Mouse (Mus musculus) kidney, embryonic 14.5 days (tissue): ENCODE measurements around the gene Src. TPM values are rescaled to one million over a fixed set of nuclear protein-coding genes. Genes with fewer than 3 reads are reported as not detected.
A peak's percentile ranks its signal among the peaks of the same experiment; 100 is the strongest.

Experiments
- ATAC-seq: fragments of 200-750 bp; cut with Nextera tagmentation; 2 replicates; pipeline ENCODE4 v1.8.0; 2017; ENCODE audit warnings: moderate number of reproducible peaks, mild to moderate bottlenecking, moderate TSS enrichment, moderate library complexity; ENCODE audit not compliant: low FRiP score, low TSS enrichment
- H3K27ac ChIP-seq: fragments of 300-500 bp; sonication (generic); 2 replicates; pipeline ENCODE4 v1.5.1; 2014; ENCODE audit warnings: low read depth, mild to moderate bottlenecking, low read length, moderate library complexity, mixed read lengths
- H3K27me3 ChIP-seq: fragments of 300-500 bp; sonication (generic); 2 replicates; pipeline ENCODE4 v1.6.1; 2014; ENCODE audit warnings: mild to moderate bottlenecking, low read length; ENCODE audit not compliant: control insufficient read depth, insufficient read depth
- H3K36me3 ChIP-seq: fragments of 300-500 bp; sonication (generic); 2 replicates; pipeline ENCODE4 v1.6.1; 2014; ENCODE audit warnings: low read length, mixed read lengths; ENCODE audit not compliant: control insufficient read depth, insufficient read depth
- H3K4me1 ChIP-seq: fragments of 300-500 bp; sonication (generic); 2 replicates; pipeline ENCODE4 v1.6.1; 2014; ENCODE audit warnings: low read length, mixed read lengths; ENCODE audit not compliant: control insufficient read depth, insufficient read depth
- H3K4me2 ChIP-seq: fragments of 300-500 bp; sonication (generic); replicated peaks from 2 replicates; pipeline ENCODE4 v1.6.1; 2014; ENCODE audit warnings: low read depth, mild to moderate bottlenecking, low read length
- H3K4me3 ChIP-seq: fragments of 300-500 bp; sonication (generic); 2 replicates; pipeline ENCODE4 v1.5.1; 2014; ENCODE audit warnings: mild to moderate bottlenecking, low read length
- H3K9ac ChIP-seq: fragments of 300-500 bp; sonication (generic); 2 replicates; pipeline ENCODE4 v1.6.1; 2014; ENCODE audit warnings: low read depth, mild to moderate bottlenecking, low read length, moderate library complexity
- H3K9me3 ChIP-seq: fragments of 300-500 bp; sonication (generic); 2 replicates; pipeline ENCODE4 v1.6.1; 2016; ENCODE audit warnings: low read length; ENCODE audit not compliant: control insufficient read depth
- WGBS: fragments of 180-500 bp; shearing (Covaris S2); extraction: QIAGEN DNeasy Blood & Tissue Kit; methylation state at CpG from one replicate; pipeline ENCODE4 v1.1.7; 2014; 5-methylcytosine and 5-hydroxymethylcytosine counted together
- polyA plus RNA-seq: library from polyadenylated mRNA; unstranded; fragments of >200 nt; fragmentation: Nextera tagmentation; extraction: Ambion mirVana; gene quantifications from 2 replicates; pipeline ENCODE4 v1.2.1, GENCODE M21; 2014

Src gene
- polyA plus RNA-seq, 1 experiment from 2014 or later, result 13.5 TPM

DNA sequence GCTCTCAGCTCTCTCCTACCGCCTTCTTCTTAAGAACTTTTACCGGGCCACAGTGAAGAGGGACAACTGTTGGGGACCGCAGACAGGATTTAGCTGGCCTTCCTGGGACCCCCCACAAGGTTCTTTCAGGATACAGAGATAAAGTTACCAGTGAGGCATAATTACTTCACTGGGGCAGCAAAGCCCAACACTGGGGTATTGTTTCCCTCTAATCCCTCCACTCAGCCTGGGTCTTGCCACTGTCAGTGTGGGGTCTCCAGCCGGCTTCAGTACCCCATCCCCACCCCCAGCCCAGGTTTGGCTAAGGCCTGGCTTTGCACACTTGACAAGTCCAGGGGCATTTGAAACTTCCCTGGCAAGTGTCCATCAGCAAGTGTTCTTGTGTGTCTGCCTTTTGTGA is 96.1 kb downstream of the Src start:
- no peak overlapping the region for H3K9ac ChIP-seq
- ATAC-seq, result no peak
- no peak overlapping the region for H3K4me3 ChIP-seq
- peak overlapping the region; percentile 42; the same call in 1 of the 2 replicates for H3K27ac ChIP-seq
- H3K36me3 ChIP-seq, result no peaks in the 10 kb centered on the region
- H3K4me2 ChIP-seq, result no peak overlapping the region
- no peaks in the 10 kb centered on the region for H3K27me3 ChIP-seq
- H3K9me3 ChIP-seq, result no peaks in the 10 kb centered on the region
- 6% methylated on average over 4 of the region's 4 CpGs for WGBS
- peaks cover 23% of the 10 kb centered on the region for H3K4me1 ChIP-seq

DNA sequence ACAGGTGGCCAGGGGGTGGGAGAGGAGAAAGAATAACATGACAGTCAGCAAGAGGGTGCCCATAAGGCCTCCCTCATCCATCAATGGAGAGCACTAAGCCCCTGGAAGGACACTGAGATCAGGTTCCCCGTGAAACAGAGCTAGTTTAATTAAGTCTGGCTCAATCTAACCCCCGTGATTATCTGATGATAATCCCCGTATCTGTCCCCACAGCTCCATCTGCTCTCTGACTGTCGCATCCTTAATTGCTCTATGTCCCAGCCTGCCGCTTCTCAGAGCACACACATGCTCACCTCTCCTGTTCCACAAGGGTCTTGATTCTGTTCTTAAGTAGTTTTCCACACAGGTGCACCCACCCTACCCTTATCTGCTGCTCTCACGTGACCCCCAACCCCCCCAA is 99.3 kb downstream of the Src start:
- Histone ChIP-seq H3K4me2 (no peak overlapping the region), H3K4me3 (no peak overlapping the region), H3K36me3 (no peaks in the 10 kb centered on the region), H3K4me1 (peaks cover 28% of the 10 kb centered on the region), H3K27ac (no peak overlapping the region), H3K9me3 (no peaks in the 10 kb centered on the region), H3K9ac (no peak overlapping the region), H3K27me3 (no peaks in the 10 kb centered on the region)
- no peak for ATAC-seq
- 48% methylated on average over 6 of the region's 6 CpGs for WGBS

DNA sequence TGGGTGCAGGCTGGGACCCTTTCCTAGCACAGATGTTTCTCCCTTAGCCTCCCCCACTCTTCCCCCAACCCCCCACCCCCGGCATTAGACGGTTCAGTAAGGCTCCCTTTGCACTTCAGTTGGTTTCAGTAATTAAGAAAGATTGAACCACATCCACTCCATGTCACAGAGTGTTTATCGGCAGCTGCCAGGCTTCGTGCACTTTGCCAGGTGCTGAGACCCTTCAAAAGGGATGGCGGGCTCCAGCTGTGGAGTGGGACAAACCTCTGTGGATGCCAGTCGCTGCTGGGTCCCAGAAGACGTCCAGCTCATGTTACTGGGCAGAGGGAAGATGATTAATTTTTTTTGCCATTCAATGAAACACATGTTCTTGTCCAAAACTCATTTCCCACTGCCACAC is 100.2 kb downstream of the Src start:
- Histone ChIP-seq H3K9me3 (no peaks in the 10 kb centered on the region), H3K27ac (no peak overlapping the region)
- WGBS, result 38% methylated on average over 7 of the region's 7 CpGs

DNA sequence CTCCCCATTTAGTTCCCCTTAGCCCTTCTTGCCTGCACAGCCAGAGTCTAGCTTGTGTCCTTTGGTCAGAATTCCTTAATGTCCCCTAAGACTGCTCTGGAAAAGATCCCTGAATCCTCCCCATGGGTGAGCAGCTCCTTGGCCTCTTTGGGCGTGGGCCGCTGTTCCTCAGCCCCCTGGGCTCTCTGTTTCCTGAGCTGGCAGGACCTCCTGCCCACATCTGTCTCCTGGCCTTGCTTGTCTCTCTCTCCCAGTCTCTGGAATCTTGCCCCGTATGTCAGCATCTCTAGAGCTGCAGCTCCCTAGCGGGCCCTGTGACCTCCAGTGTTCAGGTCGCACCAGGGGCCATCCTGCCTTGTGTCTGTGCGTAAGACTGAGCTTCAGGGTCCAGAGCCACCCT is 101.2 kb downstream of the Src start:
- no peaks in the 10 kb centered on the region for H3K9me3 ChIP-seq
- H3K36me3 ChIP-seq, result no peaks in the 10 kb centered on the region
- H3K4me3 ChIP-seq, result no peak overlapping the region
- WGBS, result 62% methylated on average over 6 of the region's 6 CpGs
- peaks cover 14% of the 10 kb centered on the region for H3K4me1 ChIP-seq
- ATAC-seq, result no peak
- no peaks in the 10 kb centered on the region for H3K27me3 ChIP-seq
- H3K4me2 ChIP-seq, result no peak overlapping the region
- H3K9ac ChIP-seq, result no peak overlapping the region
- H3K27ac ChIP-seq, result no peak overlapping the region

More for the DNA sequence above, 100.2 kb downstream of the Src start:
- ATAC-seq, result no peak
- H3K4me2 ChIP-seq, result no peak overlapping the region
- no peak overlapping the region for H3K4me3 ChIP-seq
- H3K4me1 ChIP-seq, result peaks cover 23% of the 10 kb centered on the region
- H3K9ac ChIP-seq, result no peak overlapping the region
- no peaks in the 10 kb centered on the region for H3K27me3 ChIP-seq
- no peaks in the 10 kb centered on the region for H3K36me3 ChIP-seq

DNA sequence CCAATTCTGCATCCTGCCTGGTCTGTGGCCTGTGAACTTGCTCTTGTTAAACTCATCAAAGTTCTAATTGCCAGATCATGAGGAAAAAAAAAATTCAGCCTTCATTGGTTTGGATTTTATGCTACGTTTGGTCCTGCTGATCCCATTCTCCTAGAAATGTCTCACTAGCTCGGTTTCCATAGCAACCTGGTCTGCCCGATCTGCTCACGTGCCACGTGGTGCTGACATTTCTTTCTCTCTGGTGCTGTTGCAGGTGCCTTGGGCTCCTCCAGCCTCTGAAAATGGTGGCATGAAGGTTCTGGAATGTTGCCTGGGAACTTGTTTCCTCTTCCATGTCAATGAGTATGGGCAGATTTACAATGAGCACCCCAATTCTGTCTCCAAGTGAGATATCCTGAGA is 102.3 kb downstream of the Src start:
- H3K27ac ChIP-seq, result no peak overlapping the region
- ATAC-seq, result no peak
- H3K4me1 ChIP-seq, result peaks cover 8% of the 10 kb centered on the region; the same call in 1 of the 2 replicates
- H3K9me3 ChIP-seq, result no peaks in the 10 kb centered on the region
- H3K4me3 ChIP-seq, result no peak overlapping the region
- no peaks in the 10 kb centered on the region for H3K27me3 ChIP-seq
- H3K36me3 ChIP-seq, result no peaks in the 10 kb centered on the region
- no peak overlapping the region for H3K9ac ChIP-seq
- WGBS, result 33% methylated on average over 5 of the region's 5 CpGs
- H3K4me2 ChIP-seq, result no peak overlapping the region

Other genes with a start within 250 kb of the Src start
- gene Rbl1, start 213.9 kb upstream of the Src start, polyA plus RNA-seq, result 26.7 and 29.7 TPM in 2 replicates
- gene Rpn2, start 139.4 kb upstream of the Src start, polyA plus RNA-seq, result 202 and 311 TPM in 2 replicates
- gene Mroh8, start 138.9 kb upstream of the Src start, polyA plus RNA-seq, result 0.26 and 0.89 TPM in 2 replicates
- not detected in 2 replicates for gene Ghrh, start 70.9 kb upstream of the Src start, polyA plus RNA-seq
- gene Manbal, start 50.9 kb upstream of the Src start, polyA plus RNA-seq, result 38.2 and 62.2 TPM in 2 replicates
- gene Nnat, start 141.6 kb downstream of the Src start, polyA plus RNA-seq, result 248 and 307 TPM in 2 replicates
- 48.7 and 49.5 TPM in 2 replicates for gene Blcap, start 152.8 kb downstream of the Src start, polyA plus RNA-seq